Mouse (Mus musculus): ENCODE data around the gene Pdha2. TPM values are rescaled to one million over a fixed set of nuclear protein-coding genes. Genes with fewer than 3 reads are reported as not detected.

Pdha2 gene
- polyA plus RNA-seq, 1 experiment from 2014 or later: not detected

DNA sequence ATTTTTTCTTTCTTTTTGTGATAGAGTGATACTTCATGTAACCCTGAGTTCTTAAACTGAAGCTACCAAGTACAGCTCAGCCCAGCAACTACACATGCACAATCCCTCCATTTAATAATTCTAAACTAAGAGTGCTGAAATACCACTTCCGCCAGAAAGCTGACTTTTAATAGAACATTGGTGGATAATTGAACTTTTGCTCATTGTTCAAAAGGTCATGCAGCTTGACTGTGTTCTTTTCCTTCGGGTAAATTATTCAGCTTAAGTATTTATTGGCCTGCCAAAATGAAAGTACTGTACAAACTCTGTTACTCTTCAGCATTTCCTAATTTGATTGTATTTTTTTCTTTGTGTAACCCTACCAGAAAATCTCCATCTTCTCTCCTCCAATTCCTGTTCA is 10.4 kb downstream of the Pdha2 start:
- Histone ChIP-seq H3K36me3 (replicated peaks) (no peaks in the 10 kb centered on the region), H3K27me3 (replicated peaks; ENCODE audit: low read depth, poor library complexity, severe bottlenecking) (no peaks in the 10 kb centered on the region), H3K4me3 (no peak overlapping the region), H3K4me1 (no peaks in the 10 kb centered on the region), H3K9me3 (no peaks in the 10 kb centered on the region), H3K27ac (replicated peaks) (no peak overlapping the region)
- 88% methylated on average over 2 of the region's 2 CpGs for WGBS
- DNase-seq (ENCODE audit: low spot score): no peak

- Histone ChIP-seq H3K4me3 (no peak overlapping the region), H3K9me3 (no peaks in the 10 kb centered on the region), H3K27me3 (replicated peaks; ENCODE audit: low read depth, poor library complexity, severe bottlenecking) (no peaks in the 10 kb centered on the region), H3K27ac (replicated peaks) (no peak overlapping the region), H3K4me1 (no peaks in the 10 kb centered on the region), H3K36me3 (replicated peaks) (no peaks in the 10 kb centered on the region)
- DNase-seq (ENCODE audit: low spot score): no peak
- WGBS: 68% methylated on average over 4 of the region's 4 CpGs
Measured at GRCm38 (mm10) chr3:141197308-141197861, 14.8 kb downstream of the Pdha2 start.

GRCm38 (mm10) chr3:141191653-141192052 is 20.5 kb downstream of the Pdha2 start:
- Histone ChIP-seq H3K9me3 (no peaks in the 10 kb centered on the region), H3K4me3 (no peak overlapping the region), H3K4me1 (no peaks in the 10 kb centered on the region), H3K36me3 (replicated peaks) (no peaks in the 10 kb centered on the region), H3K27ac (replicated peaks) (no peak overlapping the region), H3K27me3 (replicated peaks; ENCODE audit: low read depth, poor library complexity, severe bottlenecking) (no peaks in the 10 kb centered on the region)
- DNase-seq (ENCODE audit: low spot score): no peak
- 85% methylated on average over 3 of the region's 3 CpGs for WGBS

DNA sequence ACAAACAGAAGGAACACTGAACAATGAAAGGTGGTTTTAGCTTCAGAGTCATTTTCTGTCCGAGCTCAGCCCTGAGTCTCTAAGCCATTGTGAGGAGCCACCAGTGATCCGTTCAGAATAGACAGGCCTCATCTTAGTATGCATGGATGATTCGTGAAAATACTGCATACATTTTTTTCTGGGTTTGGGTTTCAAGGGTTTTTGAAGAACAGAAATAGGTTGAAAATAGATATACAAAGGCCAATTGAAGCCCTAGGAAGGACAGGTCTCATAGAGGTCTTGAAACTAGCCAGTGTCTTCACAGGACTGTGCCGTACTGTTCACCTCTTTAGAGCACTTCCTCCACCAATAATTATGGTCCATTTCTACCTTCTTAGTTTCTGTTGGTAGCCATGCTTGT is 21.7 kb downstream of the Pdha2 start:
- no peak overlapping the region for H3K4me3 ChIP-seq
- no peaks in the 10 kb centered on the region for H3K4me1 ChIP-seq
- 83% methylated on average over 4 of the region's 4 CpGs for WGBS
- no peak for DNase-seq (ENCODE audit: low spot score)
- no peak overlapping the region for H3K27ac ChIP-seq (replicated peaks)
- H3K36me3 ChIP-seq (replicated peaks): no peaks in the 10 kb centered on the region
- no peaks in the 10 kb centered on the region for H3K27me3 ChIP-seq (replicated peaks; ENCODE audit: low read depth, poor library complexity, severe bottlenecking)
- H3K9me3 ChIP-seq: no peaks in the 10 kb centered on the region

DNA sequence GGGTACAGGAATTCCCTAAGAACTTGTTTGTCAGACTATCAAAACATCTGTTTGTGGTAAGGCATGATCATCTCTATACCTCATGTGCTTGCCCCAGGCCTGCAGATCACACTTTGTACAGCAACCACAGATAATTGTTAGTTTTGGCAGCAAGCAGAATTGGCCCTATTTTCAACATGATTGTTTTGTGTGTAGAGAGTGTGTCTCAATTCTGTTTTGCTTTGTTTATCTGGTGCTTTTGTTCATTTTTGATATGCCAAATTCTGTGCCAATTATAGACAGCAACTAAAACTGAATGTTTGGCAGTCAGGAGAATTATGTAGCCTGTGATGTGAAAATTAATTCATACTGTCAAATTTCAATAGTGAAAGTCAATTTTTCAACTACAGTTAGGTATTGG is 51.2 kb downstream of the Pdha2 start:
- H3K27me3 ChIP-seq (replicated peaks; ENCODE audit: low read depth, poor library complexity, severe bottlenecking): no peaks in the 10 kb centered on the region
- no peaks in the 10 kb centered on the region for H3K36me3 ChIP-seq (replicated peaks)
- DNase-seq (ENCODE audit: low spot score): no peak
- H3K9me3 ChIP-seq: no peaks in the 10 kb centered on the region
- no peaks in the 10 kb centered on the region for H3K4me1 ChIP-seq
- no peak overlapping the region for H3K27ac ChIP-seq (replicated peaks)
- H3K4me3 ChIP-seq: no peak overlapping the region

All from embryonic facial prominence, embryonic 10.5 days (tissue).